Mouse (Mus musculus) layer of hippocampus, postnatal 10 days (tissue): Measurements from ENCODE around the gene Gm5475. TPM values are rescaled to one million over a fixed set of nuclear protein-coding genes. Genes with fewer than 3 reads are reported as not detected.
A peak's percentile ranks its signal among the peaks of the same experiment; 100 is the strongest.
"Not testable (repeated sequence)": the region's sequence is repeated elsewhere in the genome, so short reads cannot be mapped to it uniquely, and the experiment has no call there.

Source experiments
- DNase-seq, 2 experiments: peaks; one replicate each; pipeline ENCODE4 v3.0.0; 2021; ENCODE audit warnings: low spot score in 2 of 2
- long read RNA-seq: library from polyadenylated mRNA; stranded (forward); transcript quantifications from one replicate; pipeline ENCODE4 v2.0.0, GENCODE M21; 2023
- total RNA-seq, 2 experiments: library from RNA; stranded (reverse); gene quantifications; 2 replicates each; pipeline ENCODE4 v1.2.3; 2021

Gm5475 gene
- under 1 TPM; 0.14 to 0.16 TPM for total RNA-seq
- long read RNA-seq, result 0 reads

DNA sequence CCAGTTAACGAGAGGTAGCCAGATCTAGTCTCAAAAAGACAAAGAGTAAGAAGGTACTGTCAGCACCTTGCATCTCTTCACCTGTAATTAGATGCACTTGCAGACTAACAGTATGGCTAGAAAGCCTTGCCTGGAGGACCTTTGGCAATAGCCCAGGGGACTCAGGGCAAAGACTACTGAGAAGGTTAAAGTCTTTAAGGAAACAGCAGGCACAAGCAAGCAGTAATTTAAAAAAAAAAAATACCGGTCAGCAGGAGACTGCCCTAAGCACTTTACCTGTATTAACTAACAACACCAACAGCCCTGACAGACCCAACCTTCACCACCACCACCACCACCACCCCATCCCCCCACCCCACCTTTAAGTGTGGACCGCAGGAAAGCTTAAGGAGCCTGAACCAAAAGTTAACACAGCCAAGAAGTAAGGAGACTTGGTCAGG lies at the start of gene Gm5475:
TSS of gene Gm5475 (plus strand) at position 390 of the 440 bp plus-strand sequence.
- not testable (repeated sequence) for DNase-seq

DNA sequence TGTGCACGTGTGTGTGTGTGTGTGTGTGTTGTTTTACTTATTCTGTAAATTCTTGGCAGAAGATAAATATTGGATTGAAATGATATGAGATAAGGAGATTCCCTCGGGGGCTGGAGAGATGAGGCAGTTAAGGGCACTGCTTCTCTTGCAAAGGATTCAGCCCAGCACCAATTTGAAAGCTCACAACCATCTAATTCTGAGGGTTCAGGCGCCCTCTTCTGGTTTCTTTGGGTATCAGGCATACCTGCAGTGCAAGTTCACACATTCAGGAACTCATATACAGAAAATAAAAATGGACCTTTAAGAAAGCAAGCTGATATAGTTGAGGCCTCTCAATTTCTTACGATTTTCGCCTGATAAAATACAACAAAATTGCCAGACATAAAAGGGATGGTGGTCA lies 46.9 kb upstream of the Gm5475 start:
- peak; percentile 74 to 79 for DNase-seq

- DNase-seq, result peak; percentile 35 to 42
These were observed 44.0 kb upstream of the Gm5475 start for GRCm38 (mm10) chr15:100377847-100378505.

DNA sequence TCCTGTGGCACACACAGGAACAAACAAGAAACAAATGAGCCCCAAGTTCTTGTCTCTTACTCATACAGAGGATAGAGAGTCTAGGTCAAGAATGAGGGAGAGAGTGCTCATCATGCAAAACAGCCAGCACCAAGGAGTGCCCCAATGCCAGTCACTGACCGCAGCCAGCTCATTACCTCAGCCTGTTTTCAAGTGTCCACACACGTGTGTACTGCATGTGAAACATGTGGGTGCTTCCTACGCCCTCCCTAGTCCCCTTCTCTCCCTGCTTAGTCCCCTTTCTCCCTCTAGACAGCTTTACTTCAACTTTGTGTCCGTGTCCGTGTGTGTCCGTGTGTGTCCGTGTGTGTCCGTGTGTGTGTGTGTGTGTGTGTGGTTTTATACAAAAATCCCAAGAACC lies 42.3 kb upstream of the Gm5475 start:
- no peak for DNase-seq

GRCm38 (mm10) chr15:100380104-100380503 lies 41.8 kb upstream of the Gm5475 start:
- DNase-seq, result no peak

- no peak for DNase-seq
These were observed 36.2 kb upstream of the Gm5475 start for GRCm38 (mm10) chr15:100385705-100386104.

- DNase-seq, result no peak
These were observed 34.3 kb upstream of the Gm5475 start for GRCm38 (mm10) chr15:100387544-100388223.

DNA sequence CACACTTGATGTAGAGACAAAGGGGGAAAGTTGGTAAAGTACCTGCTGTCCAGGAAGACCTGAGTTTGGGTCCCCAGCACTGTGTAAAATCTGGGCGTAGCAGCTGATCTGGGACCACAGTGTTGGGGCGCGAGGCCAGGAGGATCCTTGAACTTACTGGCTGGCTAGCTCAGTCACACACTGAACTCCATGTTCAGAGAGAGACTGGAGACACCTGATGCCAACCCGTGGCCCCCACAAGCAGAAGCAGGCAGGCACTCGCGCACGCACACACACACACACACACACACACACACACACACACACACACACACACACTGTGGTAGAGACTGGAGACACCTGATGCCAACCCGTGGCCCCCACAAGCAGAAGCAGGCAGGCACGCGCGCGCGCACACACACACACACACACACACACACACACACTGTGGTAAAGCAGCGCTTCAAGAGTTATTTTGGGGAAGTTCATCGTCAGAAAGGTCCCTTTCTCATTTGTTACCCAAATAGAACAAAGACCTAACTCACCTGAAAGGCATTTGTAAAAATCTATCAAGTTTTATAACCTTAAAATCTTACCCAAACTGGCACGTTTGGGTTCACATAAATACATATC lies 33.6 kb upstream of the Gm5475 start:
- no peak for DNase-seq

GRCm38 (mm10) chr15:100388886-100389285 lies 33.1 kb upstream of the Gm5475 start:
- DNase-seq, result no peak

- no peak for DNase-seq
These were observed 30.9 kb upstream of the Gm5475 start for GRCm38 (mm10) chr15:100391066-100391465.

- DNase-seq, result no peak
These were observed 30.3 kb upstream of the Gm5475 start for GRCm38 (mm10) chr15:100391599-100391998.

GRCm38 (mm10) chr15:100393016-100393415 lies 28.9 kb upstream of the Gm5475 start:
- no peak for DNase-seq

GRCm38 (mm10) chr15:100395561-100395960 lies 26.4 kb upstream of the Gm5475 start:
- DNase-seq, result no peak

GRCm38 (mm10) chr15:100400592-100401250 lies 21.2 kb upstream of the Gm5475 start:
- DNase-seq, result no peak

- no peak for DNase-seq
These were observed 20.1 kb upstream of the Gm5475 start for GRCm38 (mm10) chr15:100401811-100402210.

DNA sequence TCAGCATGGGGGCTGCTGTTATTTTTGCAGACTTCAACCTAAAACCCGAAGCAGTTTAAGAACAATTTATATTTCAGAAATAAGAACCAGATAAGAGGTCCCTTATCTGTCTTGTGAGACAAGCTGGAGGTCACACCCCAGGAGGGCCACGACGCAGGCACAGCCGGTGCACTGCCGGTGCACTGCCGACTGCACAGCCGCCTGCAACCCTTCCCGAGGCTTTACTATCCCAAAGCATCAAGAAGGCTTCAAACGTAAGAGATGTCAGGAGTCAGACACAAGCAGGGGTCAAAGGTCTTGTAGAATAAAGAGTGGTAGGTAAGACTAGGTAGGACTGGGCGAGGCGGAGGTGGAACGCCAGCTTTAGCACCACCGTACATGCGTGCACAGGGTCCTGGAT lies 19.6 kb upstream of the Gm5475 start:
- DNase-seq, result no peak

GRCm38 (mm10) chr15:100402798-100403197 lies 19.1 kb upstream of the Gm5475 start:
- DNase-seq, result no peak

- DNase-seq, result no peak
These were observed 18.5 kb upstream of the Gm5475 start for GRCm38 (mm10) chr15:100403318-100404000.

- DNase-seq, result no peak
These were observed 15.9 kb upstream of the Gm5475 start for GRCm38 (mm10) chr15:100406088-100406487.

DNA sequence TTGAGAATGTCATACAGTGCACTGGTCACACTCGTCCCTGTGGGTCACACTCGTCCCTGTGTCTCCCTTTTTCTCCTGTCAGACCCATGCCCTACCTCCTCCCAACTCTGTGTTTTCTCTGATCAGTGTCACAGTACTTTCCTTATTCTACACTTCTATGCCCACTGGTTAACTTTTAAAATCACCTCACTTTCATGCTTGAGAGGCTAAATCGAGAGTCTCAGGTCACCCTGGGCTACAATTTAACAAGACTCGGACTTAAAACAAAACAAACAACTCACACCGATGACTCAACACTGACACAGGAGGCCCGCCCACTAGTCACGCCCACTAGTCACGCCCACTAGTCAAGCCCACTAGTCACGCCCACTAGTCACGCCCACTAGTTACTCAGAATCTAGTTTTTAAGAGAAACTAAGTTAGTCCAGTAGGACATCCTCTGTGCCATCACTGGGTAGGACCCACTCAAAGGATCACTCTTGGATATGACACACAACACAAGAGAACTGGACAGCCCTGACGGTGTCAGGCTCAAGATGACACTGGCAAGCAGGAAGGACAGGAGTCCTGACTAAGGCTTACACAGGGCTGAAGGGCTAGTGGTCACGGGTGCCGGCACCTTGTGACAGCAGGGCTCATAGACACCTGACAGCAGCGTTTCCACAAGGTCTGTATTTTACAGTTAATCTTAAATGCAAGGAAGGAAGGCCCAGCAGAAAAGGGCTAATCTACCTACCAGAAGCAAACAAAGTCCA lies 10.9 kb upstream of the Gm5475 start:
- no peak for DNase-seq
